Mouse (Mus musculus): ENCODE results near the gene Sobp. TPM values are rescaled to one million over a fixed set of nuclear protein-coding genes. Genes with fewer than 3 reads are reported as not detected.

Sobp gene
- polyA plus RNA-seq, 1 experiment from 2014 or later = 2.4 TPM

GRCm38 (mm10) chr10:43168847-43169246, 5.5 kb downstream of the Sobp start:
- H3K9ac ChIP-seq (ENCODE audit: low read depth, low read length) = no peak overlapping the region
- 70% methylated on average over 7 of the region's 7 CpGs for WGBS (ENCODE audit: insufficient replicate concordance)
- no peak overlapping the region for H3K4me2 ChIP-seq
- H3K4me3 ChIP-seq (ENCODE audit: low read depth, low read length) = no peak overlapping the region
- H3K36me3 ChIP-seq (ENCODE audit: control insufficient read depth, insufficient read depth, low read length) = no peaks in the 10 kb centered on the region
- ATAC-seq (replicated peaks; ENCODE audit: insufficient number of reproducible peaks, low FRiP score, low TSS enrichment) = no peak
- no peaks in the 10 kb centered on the region for H3K9me3 ChIP-seq (replicated peaks; ENCODE audit: control insufficient read depth, low read length)
- no peak overlapping the region for H3K27ac ChIP-seq (ENCODE audit: low read depth, low read length)
- no peaks in the 10 kb centered on the region for H3K27me3 ChIP-seq (ENCODE audit: control insufficient read depth, insufficient read depth, low read length)
- H3K4me1 ChIP-seq (ENCODE audit: control insufficient read depth, insufficient read depth, low read length) = peaks cover 10% of the 10 kb centered on the region

DNA sequence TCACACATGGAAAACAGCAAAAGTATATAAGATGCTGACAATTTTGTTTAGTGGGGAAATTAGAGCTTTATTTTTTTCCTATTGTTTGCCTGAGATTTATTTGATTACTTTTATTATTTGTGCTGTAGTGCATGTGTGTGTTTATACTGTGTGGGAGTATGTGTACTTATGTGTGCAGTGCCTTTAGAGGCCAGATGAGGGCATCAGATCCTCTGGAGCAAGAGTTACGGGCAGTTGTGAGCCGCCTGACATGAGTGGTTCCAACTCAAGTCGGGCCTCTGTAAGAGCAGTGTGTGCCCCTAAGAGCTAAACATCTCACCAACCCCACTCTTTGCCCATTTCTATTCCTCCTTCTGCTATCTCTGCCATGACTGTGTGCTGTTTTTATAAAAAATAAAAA, 7.5 kb downstream of the Sobp start:
- 92% methylated on average over 3 of the region's 3 CpGs for WGBS (ENCODE audit: insufficient replicate concordance)
- peaks cover 10% of the 10 kb centered on the region for H3K4me1 ChIP-seq (ENCODE audit: control insufficient read depth, insufficient read depth, low read length)
- no peaks in the 10 kb centered on the region for H3K9me3 ChIP-seq (replicated peaks; ENCODE audit: control insufficient read depth, low read length)
- ATAC-seq (replicated peaks; ENCODE audit: insufficient number of reproducible peaks, low FRiP score, low TSS enrichment) = no peak
- no peak overlapping the region for H3K27ac ChIP-seq (ENCODE audit: low read depth, low read length)
- H3K27me3 ChIP-seq (ENCODE audit: control insufficient read depth, insufficient read depth, low read length) = no peaks in the 10 kb centered on the region
- H3K4me3 ChIP-seq (ENCODE audit: low read depth, low read length) = no peak overlapping the region
- H3K36me3 ChIP-seq (ENCODE audit: control insufficient read depth, insufficient read depth, low read length) = no peaks in the 10 kb centered on the region
- H3K4me2 ChIP-seq = no peak overlapping the region
- H3K9ac ChIP-seq (ENCODE audit: low read depth, low read length) = no peak overlapping the region

GRCm38 (mm10) chr10:43166146-43166545, 8.2 kb downstream of the Sobp start:
- H3K4me2 ChIP-seq = no peak overlapping the region

DNA sequence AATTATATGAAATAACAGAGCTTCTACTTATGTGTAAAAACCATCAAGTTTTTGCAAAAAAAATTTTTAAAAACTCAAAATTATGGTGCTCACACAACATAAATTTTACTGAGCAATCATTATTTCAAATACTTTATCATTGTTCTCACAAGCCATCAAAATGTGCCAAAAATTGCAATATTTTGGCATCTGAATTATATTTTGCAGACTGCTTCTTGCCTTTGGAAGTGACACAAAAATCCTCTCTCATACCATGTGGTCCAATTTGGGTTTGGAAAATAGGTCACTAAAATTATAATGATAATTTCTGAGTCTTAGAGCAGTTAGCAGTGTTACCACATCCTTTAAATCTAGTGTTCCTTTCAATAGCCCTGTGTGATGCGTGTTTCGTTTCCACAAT, 9.9 kb downstream of the Sobp start:
- H3K27ac ChIP-seq (ENCODE audit: low read depth, low read length) = no peak overlapping the region
- 86% methylated on average over 2 of the region's 2 CpGs for WGBS (ENCODE audit: insufficient replicate concordance)
- no peaks in the 10 kb centered on the region for H3K9me3 ChIP-seq (replicated peaks; ENCODE audit: control insufficient read depth, low read length)
- no peaks in the 10 kb centered on the region for H3K36me3 ChIP-seq (ENCODE audit: control insufficient read depth, insufficient read depth, low read length)
- H3K4me3 ChIP-seq (ENCODE audit: low read depth, low read length) = no peak overlapping the region
- no peak overlapping the region for H3K4me2 ChIP-seq
- no peaks in the 10 kb centered on the region for H3K27me3 ChIP-seq (ENCODE audit: control insufficient read depth, insufficient read depth, low read length)
- no peak for ATAC-seq (replicated peaks; ENCODE audit: insufficient number of reproducible peaks, low FRiP score, low TSS enrichment)
- H3K9ac ChIP-seq (ENCODE audit: low read depth, low read length) = no peak overlapping the region
- peaks cover under 1% of the 10 kb centered on the region; the same call in 1 of the 2 replicates for H3K4me1 ChIP-seq (ENCODE audit: control insufficient read depth, insufficient read depth, low read length)

More at GRCm38 (mm10) chr10:43166146-43166545, 8.2 kb downstream of the Sobp start:
- WGBS (ENCODE audit: insufficient replicate concordance) = 69% methylated on average over 1 of the region's 1 CpGs
- Histone ChIP-seq H3K4me1 (ENCODE audit: control insufficient read depth, insufficient read depth, low read length) (peaks cover 7% of the 10 kb centered on the region), H3K9me3 (replicated peaks; ENCODE audit: control insufficient read depth, low read length) (no peaks in the 10 kb centered on the region), H3K27ac (ENCODE audit: low read depth, low read length) (no peak overlapping the region), H3K4me3 (ENCODE audit: low read depth, low read length) (no peak overlapping the region), H3K36me3 (ENCODE audit: control insufficient read depth, insufficient read depth, low read length) (no peaks in the 10 kb centered on the region), H3K9ac (ENCODE audit: low read depth, low read length) (no peak overlapping the region), H3K27me3 (ENCODE audit: control insufficient read depth, insufficient read depth, low read length) (no peaks in the 10 kb centered on the region)
- no peak for ATAC-seq (replicated peaks; ENCODE audit: insufficient number of reproducible peaks, low FRiP score, low TSS enrichment)

GRCm38 (mm10) chr10:43162318-43162717, 12.0 kb downstream of the Sobp start:
- Histone ChIP-seq H3K9ac (ENCODE audit: low read depth, low read length) (no peak overlapping the region), H3K4me3 (ENCODE audit: low read depth, low read length) (no peak overlapping the region), H3K4me2 (no peak overlapping the region), H3K27ac (ENCODE audit: low read depth, low read length) (no peak overlapping the region), H3K9me3 (replicated peaks; ENCODE audit: control insufficient read depth, low read length) (no peaks in the 10 kb centered on the region), H3K27me3 (ENCODE audit: control insufficient read depth, insufficient read depth, low read length) (no peaks in the 10 kb centered on the region), H3K4me1 (ENCODE audit: control insufficient read depth, insufficient read depth, low read length) (peaks cover 7% of the 10 kb centered on the region; the same call in 1 of the 2 replicates), H3K36me3 (ENCODE audit: control insufficient read depth, insufficient read depth, low read length) (no peaks in the 10 kb centered on the region)
- 90% methylated on average over 12 of the region's 12 CpGs for WGBS (ENCODE audit: insufficient replicate concordance)
- ATAC-seq (replicated peaks; ENCODE audit: insufficient number of reproducible peaks, low FRiP score, low TSS enrichment) = no peak

DNA sequence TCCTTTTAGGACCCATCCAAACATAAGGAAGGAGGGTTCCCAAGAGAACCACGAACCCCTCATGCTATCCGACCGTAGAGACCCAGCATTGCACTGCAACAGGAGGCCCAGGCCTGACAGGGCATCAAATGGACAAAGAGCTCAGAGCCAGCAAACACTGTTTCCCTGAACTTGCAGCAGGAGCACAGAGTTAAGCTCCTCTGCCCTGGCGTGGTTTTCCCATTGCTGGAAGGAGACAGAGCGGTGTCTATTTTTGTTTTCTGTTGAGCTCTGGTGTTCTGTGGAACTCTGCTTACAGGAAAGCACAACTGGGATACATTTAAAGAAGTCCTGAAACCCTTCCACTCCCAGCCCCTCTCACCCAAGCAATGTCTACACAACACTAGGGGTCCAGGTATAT, 15.0 kb downstream of the Sobp start:
- 58% methylated on average over 5 of the region's 5 CpGs for WGBS (ENCODE audit: insufficient replicate concordance)
- Histone ChIP-seq H3K27me3 (ENCODE audit: control insufficient read depth, insufficient read depth, low read length) (no peaks in the 10 kb centered on the region), H3K27ac (ENCODE audit: low read depth, low read length) (0 out of 2 replicates have a peak overlapping the region, but pooled peaks have one; percentile 15), H3K4me3 (ENCODE audit: low read depth, low read length) (no peak overlapping the region), H3K36me3 (ENCODE audit: control insufficient read depth, insufficient read depth, low read length) (no peaks in the 10 kb centered on the region), H3K9me3 (replicated peaks; ENCODE audit: control insufficient read depth, low read length) (no peaks in the 10 kb centered on the region), H3K4me1 (ENCODE audit: control insufficient read depth, insufficient read depth, low read length) (peaks cover 16% of the 10 kb centered on the region), H3K9ac (ENCODE audit: low read depth, low read length) (no peak overlapping the region), H3K4me2 (peak overlapping the region; percentile 0; the same call in 1 of the 2 replicates)
- no peak for ATAC-seq (replicated peaks; ENCODE audit: insufficient number of reproducible peaks, low FRiP score, low TSS enrichment)

DNA sequence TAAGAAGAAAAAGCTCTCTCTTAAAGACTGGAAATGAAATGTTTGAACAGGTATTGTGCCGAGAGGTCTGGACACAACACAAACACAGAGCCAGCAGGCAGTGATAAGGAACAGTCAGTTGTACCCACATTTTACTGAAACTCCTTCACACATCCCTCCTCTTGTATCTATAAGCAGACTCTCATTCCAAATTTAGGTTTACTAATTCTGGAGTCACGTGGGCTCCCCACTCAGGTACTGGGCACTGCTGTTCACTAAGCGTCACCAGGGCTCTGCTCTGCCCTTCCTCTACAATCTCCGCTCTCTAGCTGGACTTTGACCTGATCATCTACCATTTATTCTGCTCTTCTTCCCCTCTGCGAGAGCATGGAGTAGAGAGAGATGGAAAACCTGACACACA, 15.4 kb downstream of the Sobp start:
- H3K4me3 ChIP-seq (ENCODE audit: low read depth, low read length) = no peak overlapping the region
- H3K4me1 ChIP-seq (ENCODE audit: control insufficient read depth, insufficient read depth, low read length) = peaks cover 16% of the 10 kb centered on the region
- H3K27ac ChIP-seq (ENCODE audit: low read depth, low read length) = 0 out of 2 replicates have a peak overlapping the region, but pooled peaks have one; percentile 3
- H3K36me3 ChIP-seq (ENCODE audit: control insufficient read depth, insufficient read depth, low read length) = no peaks in the 10 kb centered on the region
- no peak overlapping the region for H3K9ac ChIP-seq (ENCODE audit: low read depth, low read length)
- 55% methylated on average over 5 of the region's 5 CpGs for WGBS (ENCODE audit: insufficient replicate concordance)
- H3K27me3 ChIP-seq (ENCODE audit: control insufficient read depth, insufficient read depth, low read length) = no peaks in the 10 kb centered on the region
- peak overlapping the region; percentile 0; the same call in 1 of the 2 replicates for H3K4me2 ChIP-seq
- ATAC-seq (replicated peaks; ENCODE audit: insufficient number of reproducible peaks, low FRiP score, low TSS enrichment) = no peak
- no peaks in the 10 kb centered on the region for H3K9me3 ChIP-seq (replicated peaks; ENCODE audit: control insufficient read depth, low read length)

- 29% methylated on average over 12 of the region's 12 CpGs for WGBS (ENCODE audit: insufficient replicate concordance)
- no peak overlapping the region for H3K9ac ChIP-seq (ENCODE audit: low read depth, low read length)
- H3K36me3 ChIP-seq (ENCODE audit: control insufficient read depth, insufficient read depth, low read length) = no peaks in the 10 kb centered on the region
- H3K9me3 ChIP-seq (replicated peaks; ENCODE audit: control insufficient read depth, low read length) = no peaks in the 10 kb centered on the region
- ATAC-seq (replicated peaks; ENCODE audit: insufficient number of reproducible peaks, low FRiP score, low TSS enrichment) = no peak; the same call in 1 of the 2 replicates
- peak overlapping the region; percentile 27; the same call in 1 of the 2 replicates for H3K4me2 ChIP-seq
- no peak overlapping the region for H3K4me3 ChIP-seq (ENCODE audit: low read depth, low read length)
- H3K27ac ChIP-seq (ENCODE audit: low read depth, low read length) = peak overlapping the region; percentile 46
- H3K27me3 ChIP-seq (ENCODE audit: control insufficient read depth, insufficient read depth, low read length) = no peaks in the 10 kb centered on the region
- H3K4me1 ChIP-seq (ENCODE audit: control insufficient read depth, insufficient read depth, low read length) = peaks cover 21% of the 10 kb centered on the region
Observed at GRCm38 (mm10) chr10:43155046-43155560, 19.2 kb downstream of the Sobp start.

- Histone ChIP-seq H3K4me2 (no peak overlapping the region), H3K27me3 (ENCODE audit: control insufficient read depth, insufficient read depth, low read length) (no peaks in the 10 kb centered on the region), H3K9me3 (replicated peaks; ENCODE audit: control insufficient read depth, low read length) (no peaks in the 10 kb centered on the region), H3K36me3 (ENCODE audit: control insufficient read depth, insufficient read depth, low read length) (no peaks in the 10 kb centered on the region), H3K4me1 (ENCODE audit: control insufficient read depth, insufficient read depth, low read length) (peaks cover 14% of the 10 kb centered on the region), H3K9ac (ENCODE audit: low read depth, low read length) (no peak overlapping the region), H3K27ac (ENCODE audit: low read depth, low read length) (no peak overlapping the region), H3K4me3 (ENCODE audit: low read depth, low read length) (no peak overlapping the region)
- no peak for ATAC-seq (replicated peaks; ENCODE audit: insufficient number of reproducible peaks, low FRiP score, low TSS enrichment)
- 75% methylated on average over 8 of the region's 8 CpGs for WGBS (ENCODE audit: insufficient replicate concordance)
Observed at GRCm38 (mm10) chr10:43152643-43153042, 21.7 kb downstream of the Sobp start.

Measured in heart, embryonic 11.5 days (tissue).